ENCODE assay signal across 7 mouse cellular contexts in the genomic region with DNA sequence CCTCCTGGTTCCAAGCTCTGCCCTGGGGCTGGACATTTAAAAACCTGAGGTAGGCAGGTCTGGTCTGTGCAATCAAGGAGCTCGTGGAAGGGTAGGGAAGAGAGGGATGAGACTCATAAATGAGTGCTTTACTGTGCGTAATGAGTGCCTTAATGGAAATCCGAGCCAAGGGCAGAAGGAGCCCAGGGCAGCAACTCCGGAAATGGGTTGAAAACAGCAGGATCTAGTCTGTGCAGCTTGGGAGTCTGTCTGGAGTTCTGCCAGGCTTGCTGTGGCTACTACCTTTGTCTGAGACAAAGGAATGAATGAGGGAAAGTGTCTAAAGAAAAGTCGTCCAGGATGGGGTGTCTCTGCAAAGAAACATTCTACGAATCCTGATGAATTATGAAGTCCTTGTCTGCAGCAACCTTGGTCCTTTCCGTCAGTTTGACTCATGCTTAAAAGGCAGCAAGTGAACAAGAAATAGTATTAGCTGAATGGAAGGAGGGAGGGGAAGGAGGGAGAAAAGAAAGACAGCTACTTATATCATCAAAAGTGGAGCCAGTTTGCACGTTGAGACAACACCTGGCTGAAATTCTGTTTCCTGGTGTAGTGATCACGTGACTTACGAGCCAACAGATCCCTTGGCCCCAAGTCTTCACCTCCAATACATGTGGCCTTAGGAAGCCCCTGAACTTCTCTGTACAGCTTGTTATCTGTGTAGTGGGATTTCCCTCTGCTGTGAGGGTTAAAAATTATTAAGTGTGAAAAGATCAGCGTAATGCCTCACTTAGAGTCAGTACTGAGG. TPM values are rescaled to one million over a fixed set of nuclear protein-coding genes. Genes with fewer than 3 reads are reported as not detected.
DNase-seq lines count a peak whose midpoint lies in the region; ATAC-seq lines count a peak whose summit lies in the region.

No protein-coding gene starts in this region.

- peaks cover 86% of the 10 kb centered on the region for H3K4me1 ChIP-seq in midbrain, embryonic 10.5 days
- peaks cover 43% of the 10 kb centered on the region for H3K4me1 ChIP-seq in midbrain, embryonic 11.5 days (ENCODE audit: control insufficient read depth, insufficient read depth, low read length)
- peaks cover 96% of the 10 kb centered on the region for H3K4me1 ChIP-seq in forebrain, embryonic 10.5 days

- no peak overlapping the region for H3K4me2 ChIP-seq in midbrain, embryonic 11.5 days

- no peak for ATAC-seq in midbrain, embryonic 11.5 days (ENCODE audit: low FRiP score)
- ATAC-seq in frontal cortex, adult (ENCODE audit: low TSS enrichment), result no peak

- H3K27me3 ChIP-seq in midbrain, embryonic 10.5 days (ENCODE audit: low read depth, poor library complexity, severe bottlenecking), result peaks cover 33% of the 10 kb centered on the region
- H3K27me3 ChIP-seq in midbrain, embryonic 11.5 days (ENCODE audit: control insufficient read depth, insufficient read depth, low read length), result no peaks in the 10 kb centered on the region
- no peaks in the 10 kb centered on the region for H3K27me3 ChIP-seq in forebrain, embryonic 10.5 days (ENCODE audit: poor library complexity, severe bottlenecking)

- no peaks in the 10 kb centered on the region for H3K36me3 ChIP-seq in midbrain, embryonic 10.5 days
- no peaks in the 10 kb centered on the region for H3K36me3 ChIP-seq in midbrain, embryonic 11.5 days (ENCODE audit: control insufficient read depth, insufficient read depth, low read length)
- peaks cover 6% of the 10 kb centered on the region for H3K36me3 ChIP-seq in forebrain, embryonic 10.5 days (replicated peaks)

- 65% methylated on average over 11 of the region's 11 CpGs for WGBS in midbrain, embryonic 10.5 days
- WGBS in midbrain, embryonic 11.5 days, result 60% methylated on average over 11 of the region's 11 CpGs
- WGBS in forebrain, embryonic 10.5 days, result 58% methylated on average over 11 of the region's 11 CpGs

- DNase-seq in midbrain, embryonic 10.5 days (ENCODE audit: low spot score), result no peak
- no peak for DNase-seq in midbrain, embryonic 11.5 days (ENCODE audit: low spot score, missing footprints)
- no peak for DNase-seq in forebrain, embryonic 10.5 days (ENCODE audit: extremely low spot score, low spot score)
- peak; percentile 51 to 57 for DNase-seq in kidney, postnatal 36 days
- no peak for DNase-seq in ovary, adult 18-20 months (ENCODE audit: low spot score)
- no peak for DNase-seq in urinary bladder, adult 2 months (ENCODE audit: low spot score)

- H3K27ac ChIP-seq in midbrain, embryonic 10.5 days (replicated peaks), result peak overlapping the region; percentile 96
- H3K27ac ChIP-seq in midbrain, embryonic 11.5 days (ENCODE audit: low read depth, low read length), result no peak overlapping the region
- H3K27ac ChIP-seq in forebrain, embryonic 10.5 days, result peak overlapping the region; percentile 97

- H3K9ac ChIP-seq in midbrain, embryonic 11.5 days (ENCODE audit: low read length), result no peak overlapping the region

- no peak overlapping the region for H3K4me3 ChIP-seq in midbrain, embryonic 10.5 days
- no peak overlapping the region for H3K4me3 ChIP-seq in midbrain, embryonic 11.5 days (ENCODE audit: low read depth, low read length)
- H3K4me3 ChIP-seq in forebrain, embryonic 10.5 days, result peak overlapping the region; percentile 29

- H3K9me3 ChIP-seq in midbrain, embryonic 10.5 days (replicated peaks), result no peaks in the 10 kb centered on the region
- H3K9me3 ChIP-seq in midbrain, embryonic 11.5 days (ENCODE audit: control insufficient read depth, low read length), result no peaks in the 10 kb centered on the region
- H3K9me3 ChIP-seq in forebrain, embryonic 10.5 days, result no peaks in the 10 kb centered on the region

RNA-seq across cellular contexts. Expression of gene Sema4b, which starts 2.7 kb away (rescaled TPM):
- polyA plus RNA-seq in midbrain, embryonic 10.5 days (2016; fragmentation: Nextera tagmentation; extraction: Ambion mirVana), result 12.6 and 16.5 TPM in 2 replicates
- polyA plus RNA-seq in midbrain, embryonic 11.5 days (2014; fragmentation: Nextera tagmentation; extraction: Ambion mirVana), result 9.6 and 10.5 TPM in 2 replicates
- 15.1 and 15.9 TPM in 2 replicates for polyA plus RNA-seq in forebrain, embryonic 10.5 days (2016; fragmentation: Nextera tagmentation; extraction: Ambion mirVana)
- 15.8 and 27.2 TPM in 2 replicates for polyA plus RNA-seq in urinary bladder, adult 2 months (2012; rRNA removed)

RNA-seq across cellular contexts. Expression of gene Cib1, which starts 43.3 kb away (rescaled TPM):
- 63.3 and 77.6 TPM in 2 replicates for polyA plus RNA-seq in midbrain, embryonic 10.5 days (2016; fragmentation: Nextera tagmentation; extraction: Ambion mirVana)
- polyA plus RNA-seq in midbrain, embryonic 11.5 days (2014; fragmentation: Nextera tagmentation; extraction: Ambion mirVana), result 49.8 and 55.0 TPM in 2 replicates
- 69.0 and 70.2 TPM in 2 replicates for polyA plus RNA-seq in forebrain, embryonic 10.5 days (2016; fragmentation: Nextera tagmentation; extraction: Ambion mirVana)
- polyA plus RNA-seq in urinary bladder, adult 2 months (2012; rRNA removed), result 66.1 and 85.6 TPM in 2 replicates

RNA-seq across cellular contexts. Expression of gene Gdpgp1, which starts 43.3 kb away (rescaled TPM):
- polyA plus RNA-seq in midbrain, embryonic 10.5 days (2016; fragmentation: Nextera tagmentation; extraction: Ambion mirVana), result 5.6 and 6.3 TPM in 2 replicates
- polyA plus RNA-seq in midbrain, embryonic 11.5 days (2014; fragmentation: Nextera tagmentation; extraction: Ambion mirVana), result 3.8 and 4.5 TPM in 2 replicates
- polyA plus RNA-seq in forebrain, embryonic 10.5 days (2016; fragmentation: Nextera tagmentation; extraction: Ambion mirVana), result 6.3 and 6.7 TPM in 2 replicates
- polyA plus RNA-seq in urinary bladder, adult 2 months (2012; rRNA removed), result 2.2 and 2.6 TPM in 2 replicates

RNA-seq across cellular contexts. Expression of gene Ttll13, which starts 56.8 kb away (rescaled TPM):
- polyA plus RNA-seq in midbrain, embryonic 10.5 days (2016; fragmentation: Nextera tagmentation; extraction: Ambion mirVana), result 0.68 and 0.94 TPM in 2 replicates
- polyA plus RNA-seq in midbrain, embryonic 11.5 days (2014; fragmentation: Nextera tagmentation; extraction: Ambion mirVana), result 0.53 and 0.91 TPM in 2 replicates
- polyA plus RNA-seq in forebrain, embryonic 10.5 days (2016; fragmentation: Nextera tagmentation; extraction: Ambion mirVana), result 0.84 and 0.99 TPM in 2 replicates
- 1.2 and 1.7 TPM in 2 replicates for polyA plus RNA-seq in urinary bladder, adult 2 months (2012; rRNA removed)

Comparison
In these comparisons a context has a peak if more than half of its experiments do, and no peak if none do; other contexts are left out.
1. DNase-seq: peak in kidney, postnatal 36 days (2 of 2); none in midbrain, embryonic 10.5 days (single experiment), midbrain, embryonic 11.5 days (single experiment), forebrain, embryonic 10.5 days (single experiment), ovary, adult 18-20 months (single experiment) and urinary bladder, adult 2 months (single experiment).